Mouse (Mus musculus) forebrain, embryonic 15.5 days (tissue): ENCODE data around the gene Cdc42se1. TPM values are rescaled to one million over a fixed set of nuclear protein-coding genes. Genes with fewer than 3 reads are reported as not detected.

Source experiments
- ATAC-seq: fragments of 200-750 bp; cut with Nextera tagmentation; replicated peaks from 2 replicates; pipeline ENCODE4 v1.8.0; 2017; ENCODE audit warnings: mild to moderate bottlenecking, moderate TSS enrichment, moderate library complexity
- H3K27ac ChIP-seq: fragments of 300-500 bp; sonication (generic); replicated peaks from 2 replicates; pipeline ENCODE4 v1.5.1; 2015; ENCODE audit warnings: mild to moderate bottlenecking, inconsistent platforms
- H3K27me3 ChIP-seq: fragments of 300-500 bp; sonication (generic); 2 replicates; pipeline ENCODE4 v1.6.1; 2015; ENCODE audit warnings: inconsistent platforms
- H3K36me3 ChIP-seq: fragments of 300-500 bp; sonication (generic); 2 replicates; pipeline ENCODE4 v1.6.1; 2015; ENCODE audit warnings: mild to moderate bottlenecking, inconsistent platforms
- H3K4me1 ChIP-seq: fragments of 300-500 bp; sonication (generic); 2 replicates; pipeline ENCODE4 v1.6.1; 2015; ENCODE audit warnings: inconsistent platforms
- H3K4me2 ChIP-seq: fragments of 300-500 bp; sonication (generic); replicated peaks from 2 replicates; pipeline ENCODE4 v1.6.1; 2015; ENCODE audit warnings: mild to moderate bottlenecking, inconsistent platforms
- H3K4me3 ChIP-seq: fragments of 300-500 bp; sonication (generic); 2 replicates; pipeline ENCODE4 v1.5.1; 2015; ENCODE audit warnings: mild to moderate bottlenecking, inconsistent platforms
- H3K9ac ChIP-seq: fragments of 300-500 bp; sonication (generic); replicated peaks from 2 replicates; pipeline ENCODE4 v1.6.1; 2015; ENCODE audit warnings: mild to moderate bottlenecking, inconsistent platforms
- H3K9me3 ChIP-seq: fragments of 300-500 bp; sonication (generic); 2 replicates; pipeline ENCODE4 v1.6.1; 2016; ENCODE audit warnings: inconsistent platforms
- WGBS: fragments of 180-500 bp; shearing (Covaris S2); methylation state at CpG from one replicate; pipeline ENCODE4 v1.1.7; 2015; ENCODE audit warnings: mixed read lengths; 5-methylcytosine and 5-hydroxymethylcytosine counted together
- polyA plus RNA-seq: library from polyadenylated mRNA; unstranded; fragments of >200 nt; fragmentation: Nextera tagmentation; extraction: Ambion mirVana; gene quantifications from 2 replicates; pipeline ENCODE4 v1.2.1, GENCODE M21; 2015

Gene Cdc42se1
- polyA plus RNA-seq, 1 experiment from 2014 or later: 90.0 TPM

GRCm38 (mm10) chr3:95228894-95229780 lies 605 bp downstream of the Cdc42se1 start:
- Histone ChIP-seq H3K4me3 (peak overlapping the region; percentile 97), H3K27ac (peak overlapping the region; percentile 99), H3K27me3 (no peaks in the 10 kb centered on the region), H3K4me2 (peak overlapping the region; percentile 90), H3K9ac (peak overlapping the region; percentile 97), H3K9me3 (no peaks in the 10 kb centered on the region), H3K4me1 (peaks cover 59% of the 10 kb centered on the region), H3K36me3 (peaks cover 42% of the 10 kb centered on the region)
- 0% methylated on average over 42 of the region's 43 CpGs for WGBS
- ATAC-seq: peak; percentile 5; the same call in 1 of the 2 replicates

GRCm38 (mm10) chr3:95229781-95230494 lies 1.4 kb downstream of the Cdc42se1 start:
- Histone ChIP-seq H3K9ac (peak overlapping the region; percentile 97), H3K4me2 (peak overlapping the region; percentile 90), H3K27ac (peak overlapping the region; percentile 99), H3K4me3 (peak overlapping the region; percentile 97), H3K27me3 (no peaks in the 10 kb centered on the region), H3K4me1 (peaks cover 51% of the 10 kb centered on the region), H3K36me3 (peaks cover 46% of the 10 kb centered on the region), H3K9me3 (no peaks in the 10 kb centered on the region)
- under 1% methylated on average over 13 of the region's 13 CpGs for WGBS
- peak; percentile 12; the same call in 1 of the 2 replicates for ATAC-seq

GRCm38 (mm10) chr3:95230495-95231297 lies 2.2 kb downstream of the Cdc42se1 start:
- peak overlapping the region; percentile 99 for H3K27ac ChIP-seq
- peaks cover 44% of the 10 kb centered on the region for H3K36me3 ChIP-seq
- no peaks in the 10 kb centered on the region for H3K9me3 ChIP-seq
- ATAC-seq: peak; percentile 23
- peaks cover 43% of the 10 kb centered on the region for H3K4me1 ChIP-seq
- peak overlapping the region; percentile 90 for H3K4me2 ChIP-seq
- peak overlapping the region; percentile 97 for H3K4me3 ChIP-seq
- 21% methylated on average over 8 of the region's 8 CpGs for WGBS
- no peaks in the 10 kb centered on the region for H3K27me3 ChIP-seq
- peak overlapping the region; percentile 97 for H3K9ac ChIP-seq

- Histone ChIP-seq H3K9me3 (no peaks in the 10 kb centered on the region), H3K27me3 (no peaks in the 10 kb centered on the region), H3K36me3 (peaks cover 48% of the 10 kb centered on the region), H3K27ac (peak within 1 kb of the TSS; percentile 99), H3K4me1 (peaks cover 35% of the 10 kb centered on the region), H3K9ac (peak within 1 kb of the TSS; percentile 97; the same call in 1 of the 2 replicates), H3K4me3 (peak within 1 kb of the TSS; percentile 97), H3K4me2 (peak within 1 kb of the TSS; percentile 90)
- WGBS: 70% methylated on average over 13 of the region's 13 CpGs
- no peak for ATAC-seq
Observed at GRCm38 (mm10) chr3:95231298-95232221, 3.0 kb downstream of the Cdc42se1 start, which contains the start of gene Mllt11. TSS of gene Mllt11 (minus strand) at chr3:95232171.

GRCm38 (mm10) chr3:95232771-95233170 lies 4.2 kb downstream of the Cdc42se1 start:
- ATAC-seq: no peak
- Histone ChIP-seq H3K27me3 (no peaks in the 10 kb centered on the region), H3K9me3 (no peaks in the 10 kb centered on the region), H3K4me3 (no peak overlapping the region), H3K27ac (no peak overlapping the region), H3K36me3 (peaks cover 59% of the 10 kb centered on the region), H3K4me1 (peaks cover 31% of the 10 kb centered on the region), H3K4me2 (no peak overlapping the region), H3K9ac (no peak overlapping the region)
- 88% methylated on average over 7 of the region's 7 CpGs for WGBS

GRCm38 (mm10) chr3:95233303-95233980 lies 4.9 kb downstream of the Cdc42se1 start:
- Histone ChIP-seq H3K36me3 (peaks cover 65% of the 10 kb centered on the region), H3K9ac (no peak overlapping the region), H3K4me1 (peaks cover 31% of the 10 kb centered on the region), H3K27ac (no peak overlapping the region), H3K9me3 (no peaks in the 10 kb centered on the region), H3K4me2 (no peak overlapping the region), H3K4me3 (no peak overlapping the region), H3K27me3 (no peaks in the 10 kb centered on the region)
- WGBS: 88% methylated on average over 16 of the region's 16 CpGs
- ATAC-seq: no peak

- Histone ChIP-seq H3K9me3 (no peaks in the 10 kb centered on the region), H3K4me3 (no peak overlapping the region), H3K4me1 (peaks cover 18% of the 10 kb centered on the region), H3K27me3 (no peaks in the 10 kb centered on the region), H3K36me3 (peaks cover 65% of the 10 kb centered on the region), H3K4me2 (no peak overlapping the region), H3K9ac (0 out of 2 replicates have a peak overlapping the region, but pooled peaks have one; percentile 4), H3K27ac (no peak overlapping the region)
- WGBS: 65% methylated on average over 23 of the region's 23 CpGs
- no peak for ATAC-seq
Observed at GRCm38 (mm10) chr3:95235386-95236301, 7.1 kb downstream of the Cdc42se1 start.

GRCm38 (mm10) chr3:95237541-95238099 lies 9.1 kb downstream of the Cdc42se1 start:
- Histone ChIP-seq H3K36me3 (peaks cover 55% of the 10 kb centered on the region), H3K4me1 (no peaks in the 10 kb centered on the region), H3K4me3 (no peak overlapping the region), H3K27ac (no peak overlapping the region), H3K27me3 (no peaks in the 10 kb centered on the region), H3K9me3 (no peaks in the 10 kb centered on the region), H3K4me2 (no peak overlapping the region), H3K9ac (no peak overlapping the region)
- 89% methylated on average over 8 of the region's 8 CpGs for WGBS
- no peak for ATAC-seq

GRCm38 (mm10) chr3:95239022-95239421 lies 10.5 kb downstream of the Cdc42se1 start:
- no peaks in the 10 kb centered on the region for H3K27me3 ChIP-seq
- peaks cover 41% of the 10 kb centered on the region for H3K36me3 ChIP-seq
- H3K9ac ChIP-seq: no peak overlapping the region
- ATAC-seq: no peak
- no peak overlapping the region for H3K4me3 ChIP-seq
- H3K9me3 ChIP-seq: no peaks in the 10 kb centered on the region
- H3K27ac ChIP-seq: no peak overlapping the region
- H3K4me1 ChIP-seq: no peaks in the 10 kb centered on the region
- no peak overlapping the region for H3K4me2 ChIP-seq
- WGBS: 84% methylated on average over 6 of the region's 6 CpGs
